Mouse (Mus musculus): ENCODE data around the gene Serpinf2.
"Not testable (repeated sequence)": the region's sequence is repeated elsewhere in the genome, so short reads cannot be mapped to it uniquely, and the experiment has no call there.

Gene Serpinf2

GRCm38 (mm10) chr11:75395611-75396010 is 43.8 kb downstream of the Serpinf2 start:
- in situ Hi-C loops (cut with MboI) = no loop called here

GRCm38 (mm10) chr11:75383529-75383928 is 55.9 kb downstream of the Serpinf2 start:
- in situ Hi-C loops (cut with MboI) = not testable (repeated sequence)

Data from mature B cell (primary cell).